Mouse (Mus musculus) E14TG2a.4 (cell line): ENCODE results near the gene Phldb2.

ENCODE experiments used
- CTCF ChIP-seq: conservative IDR thresholded peaks from 2 replicates; pipeline ENCODE4 v1.5.1; 2014; ENCODE audit warnings: low read length
- NANOG ChIP-seq: IDR thresholded peaks from 2 replicates; pipeline ENCODE4 v1.6.1; 2014; ENCODE audit warnings: borderline replicate concordance, low read length, mixed read lengths

- TF ChIP-seq CTCF (no peak), NANOG (no peak)
Measured at GRCm38 (mm10) chr16:46000976-46001375, 47.6 kb upstream of the Phldb2 start.
